Mouse (Mus musculus) forebrain, embryonic 15.5 days (tissue): ENCODE measurements around the gene Sec24c. TPM values are rescaled to one million over a fixed set of nuclear protein-coding genes. Genes with fewer than 3 reads are reported as not detected.

Experiments used
- ATAC-seq: fragments of 200-750 bp; cut with Nextera tagmentation; replicated peaks from 2 replicates; pipeline ENCODE4 v1.8.0; 2017; ENCODE audit warnings: mild to moderate bottlenecking, moderate TSS enrichment, moderate library complexity
- H3K27ac ChIP-seq: fragments of 300-500 bp; sonication (generic); replicated peaks from 2 replicates; pipeline ENCODE4 v1.5.1; 2015; ENCODE audit warnings: mild to moderate bottlenecking, inconsistent platforms
- H3K27me3 ChIP-seq: fragments of 300-500 bp; sonication (generic); 2 replicates; pipeline ENCODE4 v1.6.1; 2015; ENCODE audit warnings: inconsistent platforms
- H3K36me3 ChIP-seq: fragments of 300-500 bp; sonication (generic); 2 replicates; pipeline ENCODE4 v1.6.1; 2015; ENCODE audit warnings: mild to moderate bottlenecking, inconsistent platforms
- H3K4me1 ChIP-seq: fragments of 300-500 bp; sonication (generic); 2 replicates; pipeline ENCODE4 v1.6.1; 2015; ENCODE audit warnings: inconsistent platforms
- H3K4me2 ChIP-seq: fragments of 300-500 bp; sonication (generic); replicated peaks from 2 replicates; pipeline ENCODE4 v1.6.1; 2015; ENCODE audit warnings: mild to moderate bottlenecking, inconsistent platforms
- H3K4me3 ChIP-seq: fragments of 300-500 bp; sonication (generic); 2 replicates; pipeline ENCODE4 v1.5.1; 2015; ENCODE audit warnings: mild to moderate bottlenecking, inconsistent platforms
- H3K9ac ChIP-seq: fragments of 300-500 bp; sonication (generic); replicated peaks from 2 replicates; pipeline ENCODE4 v1.6.1; 2015; ENCODE audit warnings: mild to moderate bottlenecking, inconsistent platforms
- H3K9me3 ChIP-seq: fragments of 300-500 bp; sonication (generic); 2 replicates; pipeline ENCODE4 v1.6.1; 2016; ENCODE audit warnings: inconsistent platforms
- WGBS: fragments of 180-500 bp; shearing (Covaris S2); methylation state at CpG from one replicate; pipeline ENCODE4 v1.1.7; 2015; ENCODE audit warnings: mixed read lengths; 5-methylcytosine and 5-hydroxymethylcytosine counted together
- polyA plus RNA-seq: library from polyadenylated mRNA; unstranded; fragments of >200 nt; fragmentation: Nextera tagmentation; extraction: Ambion mirVana; gene quantifications from 2 replicates; pipeline ENCODE4 v1.2.1, GENCODE M21; 2015

The Sec24c gene
- polyA plus RNA-seq, 1 experiment from 2014 or later, result 83.9 TPM

GRCm38 (mm10) chr14:20730853-20731602, 56.9 kb downstream of the Sec24c start:
- Histone ChIP-seq H3K27ac (no peak overlapping the region), H3K4me2 (no peak overlapping the region), H3K27me3 (no peaks in the 10 kb centered on the region), H3K36me3 (peaks cover 45% of the 10 kb centered on the region), H3K9ac (no peak overlapping the region), H3K9me3 (no peaks in the 10 kb centered on the region), H3K4me3 (no peak overlapping the region), H3K4me1 (peaks cover 15% of the 10 kb centered on the region)
- ATAC-seq, result no peak
- WGBS, result 91% methylated on average over 9 of the region's 9 CpGs

GRCm38 (mm10) chr14:20733041-20733951, 59.2 kb downstream of the Sec24c start:
- H3K9me3 ChIP-seq, result no peaks in the 10 kb centered on the region
- 51% methylated on average over 12 of the region's 12 CpGs for WGBS
- peak overlapping the region; percentile 75 for H3K4me3 ChIP-seq
- ATAC-seq, result no peak
- H3K4me1 ChIP-seq, result peaks cover 15% of the 10 kb centered on the region
- H3K27me3 ChIP-seq, result no peaks in the 10 kb centered on the region
- peak overlapping the region; percentile 78 for H3K4me2 ChIP-seq
- peaks cover 35% of the 10 kb centered on the region for H3K36me3 ChIP-seq
- no peak overlapping the region for H3K27ac ChIP-seq
- peak overlapping the region; percentile 90 for H3K9ac ChIP-seq

- ATAC-seq, result peak; percentile 99
- peak within 1 kb of the TSS; percentile 90 for H3K9ac ChIP-seq
- under 1% methylated on average over 77 of the region's 81 CpGs for WGBS
- H3K36me3 ChIP-seq, result peaks cover 30% of the 10 kb centered on the region
- H3K4me3 ChIP-seq, result peak within 1 kb of the TSS; percentile 75
- no peaks in the 10 kb centered on the region for H3K9me3 ChIP-seq
- H3K27ac ChIP-seq, result peak within 1 kb of the TSS; percentile 80
- no peaks in the 10 kb centered on the region for H3K27me3 ChIP-seq
- peak within 1 kb of the TSS; percentile 78 for H3K4me2 ChIP-seq
- peaks cover 15% of the 10 kb centered on the region for H3K4me1 ChIP-seq
Observed at GRCm38 (mm10) chr14:20733952-20734774, 60.1 kb downstream of the Sec24c start, which contains the start of gene Ndst2. Gene Ndst2 (minus strand): TSS chr14:20734562.

GRCm38 (mm10) chr14:20735052-20735451, 60.9 kb downstream of the Sec24c start:
- no peaks in the 10 kb centered on the region for H3K9me3 ChIP-seq
- H3K4me1 ChIP-seq, result peaks cover 15% of the 10 kb centered on the region
- no peak overlapping the region for H3K9ac ChIP-seq
- no peaks in the 10 kb centered on the region for H3K27me3 ChIP-seq
- H3K27ac ChIP-seq, result peak overlapping the region; percentile 80; the same call in 1 of the 2 replicates
- WGBS, result 66% methylated on average over 2 of the region's 2 CpGs
- no peak for ATAC-seq
- H3K36me3 ChIP-seq, result peaks cover 25% of the 10 kb centered on the region
- H3K4me3 ChIP-seq, result no peak overlapping the region
- H3K4me2 ChIP-seq, result no peak overlapping the region

GRCm38 (mm10) chr14:20735892-20736390, 61.8 kb downstream of the Sec24c start:
- WGBS, result 90% methylated on average over 13 of the region's 13 CpGs

GRCm38 (mm10) chr14:20737306-20737705, 63.2 kb downstream of the Sec24c start:
- Histone ChIP-seq H3K9me3 (no peaks in the 10 kb centered on the region), H3K27me3 (no peaks in the 10 kb centered on the region), H3K36me3 (peaks cover 23% of the 10 kb centered on the region), H3K4me1 (peaks cover 15% of the 10 kb centered on the region), H3K27ac (no peak overlapping the region), H3K4me2 (no peak overlapping the region), H3K9ac (no peak overlapping the region), H3K4me3 (no peak overlapping the region)
- WGBS, result 43% methylated on average over 14 of the region's 14 CpGs
- no peak for ATAC-seq

More at GRCm38 (mm10) chr14:20735892-20736390, 61.8 kb downstream of the Sec24c start:
- Histone ChIP-seq H3K9me3 (no peaks in the 10 kb centered on the region), H3K4me3 (no peak overlapping the region), H3K36me3 (peaks cover 23% of the 10 kb centered on the region), H3K27me3 (no peaks in the 10 kb centered on the region), H3K9ac (no peak overlapping the region), H3K4me1 (peaks cover 15% of the 10 kb centered on the region), H3K4me2 (no peak overlapping the region), H3K27ac (no peak overlapping the region)
- no peak for ATAC-seq

- H3K9ac ChIP-seq, result no peak overlapping the region
- H3K36me3 ChIP-seq, result peaks cover 27% of the 10 kb centered on the region
- H3K4me2 ChIP-seq, result no peak overlapping the region
- H3K4me1 ChIP-seq, result peaks cover 9% of the 10 kb centered on the region
- 91% methylated on average over 8 of the region's 8 CpGs for WGBS
- H3K4me3 ChIP-seq, result no peak overlapping the region
- no peak overlapping the region for H3K27ac ChIP-seq
- no peaks in the 10 kb centered on the region for H3K27me3 ChIP-seq
- ATAC-seq, result no peak
- H3K9me3 ChIP-seq, result no peaks in the 10 kb centered on the region
Observed at GRCm38 (mm10) chr14:20738511-20738910, 64.4 kb downstream of the Sec24c start.

GRCm38 (mm10) chr14:20741301-20741700, 67.2 kb downstream of the Sec24c start:
- H3K27me3 ChIP-seq, result no peaks in the 10 kb centered on the region
- WGBS, result 90% methylated on average over 9 of the region's 9 CpGs
- H3K27ac ChIP-seq, result no peak overlapping the region
- no peak overlapping the region for H3K9ac ChIP-seq
- peaks cover 25% of the 10 kb centered on the region for H3K36me3 ChIP-seq
- H3K9me3 ChIP-seq, result no peaks in the 10 kb centered on the region
- no peak overlapping the region for H3K4me3 ChIP-seq
- H3K4me2 ChIP-seq, result no peak overlapping the region
- ATAC-seq, result no peak
- no peaks in the 10 kb centered on the region for H3K4me1 ChIP-seq

- no peak overlapping the region for H3K4me2 ChIP-seq
- peaks cover 20% of the 10 kb centered on the region for H3K36me3 ChIP-seq
- no peaks in the 10 kb centered on the region for H3K9me3 ChIP-seq
- no peak overlapping the region for H3K4me3 ChIP-seq
- no peak overlapping the region for H3K9ac ChIP-seq
- H3K27me3 ChIP-seq, result no peaks in the 10 kb centered on the region
- ATAC-seq, result no peak
- no peak overlapping the region for H3K27ac ChIP-seq
- 99% methylated on average over 3 of the region's 3 CpGs for whole genome bisulfite sequencing
- no peaks in the 10 kb centered on the region for H3K4me1 ChIP-seq
Observed at GRCm38 (mm10) chr14:20743614-20744013, 69.5 kb downstream of the Sec24c start.
